Mouse (Mus musculus) T-helper 2 cell (primary cell): ENCODE results near the gene 6430571L13Rik.

ENCODE experiments used
- in situ Hi-C: fragments of 300-600 bp; cut with MboI, MseI; formaldehyde crosslinking; loops from one replicate; pipeline ENCODE4 v1.15.1; 2025; ENCODE audit warnings: high pct_unique_total_duplicates

Gene 6430571L13Rik

DNA sequence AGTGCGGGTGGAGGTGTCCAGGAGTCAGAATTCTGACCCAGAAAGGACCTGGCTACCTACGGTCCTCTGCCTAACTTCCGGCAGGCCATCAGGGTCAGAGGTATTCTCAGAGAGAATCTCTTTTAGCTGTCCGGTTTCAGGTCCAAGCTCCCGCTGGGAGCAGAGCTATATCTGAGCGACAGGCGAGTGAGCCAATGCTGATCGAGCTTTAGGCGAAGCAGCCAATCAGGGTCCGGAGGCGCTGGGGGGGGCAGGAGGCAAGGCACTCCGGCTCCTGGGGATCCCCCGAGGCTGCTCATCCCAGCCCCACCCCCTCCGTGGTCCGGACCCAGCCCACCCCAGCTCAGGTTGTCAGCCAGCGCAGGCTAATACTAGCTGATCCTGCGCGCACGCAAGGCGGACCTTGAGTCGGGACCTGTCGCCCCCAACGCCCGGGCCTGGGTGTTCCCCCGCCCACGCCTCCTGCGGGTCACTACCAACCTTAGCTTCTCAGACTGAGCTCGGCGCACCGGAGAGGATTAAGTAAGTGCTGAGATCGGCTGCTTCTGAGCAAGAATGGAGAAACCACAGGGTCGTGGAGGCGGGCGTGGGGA lies at the start of gene 6430571L13Rik:
6430571L13Rik (plus strand) TSS at position 336 of the 593 bp plus-strand sequence.
- in situ Hi-C loops = no loop called here

GRCm38 (mm10) chr9:107290897-107291296 lies 49.5 kb upstream of the 6430571L13Rik start:
- in situ Hi-C loops = loop anchor here (5.0 kb wide), 2 partner anchors 44 to 46 kb away; partner anchors contain the start of gene Hemk1

GRCm38 (mm10) chr9:107294249-107294648 lies 46.2 kb upstream of the 6430571L13Rik start:
- in situ Hi-C loops = loop anchor here (5.0 kb wide), 2 partner anchors 43 to 47 kb away; partner anchors contain the start of gene Hemk1

- in situ Hi-C loops = no loop called here
These were observed 44.8 kb upstream of the 6430571L13Rik start for GRCm38 (mm10) chr9:107295616-107296015.

GRCm38 (mm10) chr9:107296016-107296040 lies 44.6 kb upstream of the 6430571L13Rik start, which contains the start of gene Cish:
Gene Cish (plus strand): TSS chr9:107296026.
- in situ Hi-C loops = no loop called here

GRCm38 (mm10) chr9:107296041-107296440 lies 44.4 kb upstream of the 6430571L13Rik start:
- in situ Hi-C loops = no loop called here

GRCm38 (mm10) chr9:107296501-107296965 lies 43.9 kb upstream of the 6430571L13Rik start:
- in situ Hi-C loops = no loop called here

DNA sequence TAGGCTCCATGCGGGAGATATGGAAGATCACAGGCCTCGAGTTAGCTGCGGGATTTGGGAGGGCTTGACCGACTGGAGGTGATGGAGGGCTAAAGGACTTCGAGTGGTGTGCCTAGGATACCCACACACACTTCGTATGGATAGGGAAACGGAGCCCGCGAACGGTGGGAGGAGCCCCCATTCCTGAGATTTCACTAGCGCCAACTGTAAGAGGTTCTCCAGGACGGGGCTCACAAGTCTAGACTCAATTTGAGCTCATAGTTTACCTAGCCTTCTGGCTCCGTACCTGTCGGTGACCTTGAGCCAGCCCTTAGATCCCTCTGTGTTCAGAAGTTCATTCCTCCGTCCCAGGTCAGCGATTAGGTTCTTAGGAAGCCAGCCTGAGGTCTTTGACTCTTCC lies 43.3 kb upstream of the 6430571L13Rik start:
- in situ Hi-C loops = no loop called here

- in situ Hi-C loops = no loop called here
These were observed 42.7 kb upstream of the 6430571L13Rik start for GRCm38 (mm10) chr9:107297658-107298057.

DNA sequence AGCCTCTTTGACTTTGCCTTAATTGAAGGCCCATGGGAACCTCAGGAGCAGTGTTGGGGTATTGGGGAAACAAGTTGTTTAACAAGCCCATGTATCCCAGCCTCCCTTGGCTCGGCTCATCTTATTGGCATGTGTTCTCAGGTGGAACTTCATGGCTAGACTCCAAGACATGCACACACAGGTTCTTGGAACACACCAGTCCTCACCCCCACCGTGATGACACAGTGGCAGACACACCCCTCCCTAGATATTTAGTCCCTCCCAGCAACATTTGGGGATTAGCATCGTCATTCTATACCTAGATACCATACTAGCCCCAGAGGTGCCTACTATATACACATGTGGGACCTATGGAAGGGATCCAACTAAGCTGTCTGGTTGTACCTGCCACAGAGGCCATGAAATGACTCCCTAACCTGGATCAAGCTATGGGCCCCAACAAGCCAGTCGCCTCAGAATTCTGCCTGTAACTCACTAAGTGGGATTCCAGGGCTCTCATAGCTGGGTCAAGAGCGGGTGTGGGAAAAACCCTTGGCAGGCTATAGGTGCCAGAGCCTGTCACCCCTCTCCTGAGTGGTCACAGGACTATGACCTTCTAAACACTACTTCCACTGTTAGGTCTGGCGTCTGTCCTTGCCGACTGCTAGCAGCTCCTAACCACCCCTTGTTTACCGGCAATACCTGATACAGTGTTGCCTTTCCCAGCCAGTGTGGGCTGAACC lies 42.2 kb upstream of the 6430571L13Rik start:
- in situ Hi-C loops = no loop called here

- in situ Hi-C loops = no loop called here
These were observed 41.5 kb upstream of the 6430571L13Rik start for GRCm38 (mm10) chr9:107298876-107299275.

- in situ Hi-C loops = no loop called here
These were observed 40.6 kb upstream of the 6430571L13Rik start for GRCm38 (mm10) chr9:107299783-107300182.

GRCm38 (mm10) chr9:107300224-107300973 lies 40.0 kb upstream of the 6430571L13Rik start:
- in situ Hi-C loops = no loop called here

GRCm38 (mm10) chr9:107301554-107302331 lies 38.7 kb upstream of the 6430571L13Rik start:
- in situ Hi-C loops = no loop called here

- in situ Hi-C loops = no loop called here
These were observed 37.8 kb upstream of the 6430571L13Rik start for GRCm38 (mm10) chr9:107302592-107302991.

GRCm38 (mm10) chr9:107303121-107303820 lies 37.1 kb upstream of the 6430571L13Rik start:
- in situ Hi-C loops = no loop called here

DNA sequence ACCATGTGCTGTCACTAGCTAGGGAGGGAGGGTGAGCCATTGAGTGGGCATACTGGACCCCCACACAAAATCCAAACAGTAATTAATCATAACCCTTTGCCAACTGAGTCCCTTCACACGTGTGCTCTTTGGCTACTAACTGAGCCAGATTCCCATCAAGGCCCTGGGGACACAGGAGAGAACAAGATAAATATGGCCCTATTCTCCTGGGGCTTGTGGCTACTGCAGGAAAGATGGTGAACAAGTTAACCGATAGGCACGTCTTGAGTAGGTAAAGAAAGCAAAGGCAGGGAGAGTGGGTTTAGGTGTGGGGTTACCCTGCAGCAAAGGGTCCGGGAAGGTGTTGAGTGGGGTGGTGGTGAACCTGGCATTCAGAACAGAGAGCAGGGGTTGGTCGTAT lies 36.5 kb upstream of the 6430571L13Rik start:
- in situ Hi-C loops = no loop called here

GRCm38 (mm10) chr9:107304383-107304782 lies 36.0 kb upstream of the 6430571L13Rik start:
- in situ Hi-C loops = no loop called here

- in situ Hi-C loops = no loop called here
These were observed 35.4 kb upstream of the 6430571L13Rik start for GRCm38 (mm10) chr9:107305012-107305411.

GRCm38 (mm10) chr9:107305601-107306542 lies 34.5 kb upstream of the 6430571L13Rik start:
- in situ Hi-C loops = no loop called here
